Mouse (Mus musculus) telencephalon, adult 2 months (tissue): ENCODE data around the gene Tdrd9.

Experiments used
- DNase-seq: peaks from one replicate; pipeline ENCODE4 v3.0.0-alpha.2; 2011; ENCODE audit warnings: low read depth, low spot score

The Tdrd9 gene

GRCm38 (mm10) chr12:112104890-112105289, 133.5 kb downstream of the Tdrd9 start:
- DNase-seq: no peak

GRCm38 (mm10) chr12:112106541-112106971, 135.2 kb downstream of the Tdrd9 start, which contains the start of gene Aspg:
TSS of gene Aspg (plus strand) at chr12:112106679.
- DNase-seq: no peak

GRCm38 (mm10) chr12:112107685-112108084, 136.3 kb downstream of the Tdrd9 start:
- DNase-seq: no peak

GRCm38 (mm10) chr12:112108696-112109445, 137.5 kb downstream of the Tdrd9 start:
- DNase-seq: no peak

GRCm38 (mm10) chr12:112109701-112110100, 138.3 kb downstream of the Tdrd9 start:
- DNase-seq: no peak

GRCm38 (mm10) chr12:112111323-112111722, 140.0 kb downstream of the Tdrd9 start:
- DNase-seq: no peak

GRCm38 (mm10) chr12:112112235-112112634, 140.9 kb downstream of the Tdrd9 start:
- DNase-seq: no peak

- no peak for DNase-seq
These were observed 141.5 kb downstream of the Tdrd9 start for GRCm38 (mm10) chr12:112112686-112113396.

GRCm38 (mm10) chr12:112113710-112114109, 142.4 kb downstream of the Tdrd9 start:
- no peak for DNase-seq

GRCm38 (mm10) chr12:112117006-112117405, 145.6 kb downstream of the Tdrd9 start:
- DNase-seq: no peak

GRCm38 (mm10) chr12:112117649-112118048, 146.3 kb downstream of the Tdrd9 start:
- DNase-seq: peak; percentile 72
